Mouse (Mus musculus): ENCODE measurements at regions not wholly inside any gene's neighbourhood (a gene's known extent, or its start where the extent isn't known, plus 50 kb on each side); places are given as distances from the start of the nearest gene placed in this dataset.

DNA sequence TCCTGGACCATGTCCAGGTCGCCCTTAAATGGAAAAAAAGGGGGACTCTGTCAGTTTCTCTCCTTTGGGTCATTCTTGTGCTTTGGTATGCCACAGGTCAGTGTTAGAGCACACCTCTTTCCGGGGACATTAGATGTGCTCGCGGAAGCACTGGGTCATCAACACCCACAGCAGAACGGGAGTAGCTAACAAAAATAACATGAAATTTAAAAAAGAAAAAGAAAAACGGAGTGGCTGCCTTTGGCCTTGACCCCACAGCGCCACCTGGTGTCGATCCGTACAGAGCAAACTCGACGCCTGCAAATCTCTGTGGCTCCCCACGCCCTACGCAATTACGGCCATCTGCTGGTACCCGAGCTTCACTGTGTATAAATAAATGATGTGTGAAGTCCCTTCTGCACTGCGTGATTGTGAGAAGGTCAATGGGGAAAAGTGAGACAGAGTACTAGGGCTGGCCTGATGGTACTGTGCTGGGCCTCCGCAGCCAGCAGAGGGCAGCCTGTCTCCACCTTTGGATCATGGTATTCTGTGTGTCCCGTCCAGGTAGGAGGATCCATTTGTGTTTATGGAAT lies 99.0 kb upstream of the Slc7a12 start:
- Histone ChIP-seq H3K9ac (replicated peaks; ENCODE audit: low read length) (no peak overlapping the region), H3K27me3 (ENCODE audit: control insufficient read depth, insufficient read depth, low read length) (no peaks in the 10 kb centered on the region), H3K36me3 (replicated peaks; ENCODE audit: control insufficient read depth, insufficient read depth, low read depth, low read length) (no peaks in the 10 kb centered on the region), H3K4me3 (ENCODE audit: low read depth, low read length) (no peak overlapping the region), H3K4me2 (ENCODE audit: low read depth, low read length) (peak overlapping the region; percentile 25), H3K4me1 (ENCODE audit: control insufficient read depth, insufficient read depth, low read length) (no peaks in the 10 kb centered on the region), H3K9me3 (replicated peaks; ENCODE audit: control insufficient read depth, low read length) (no peaks in the 10 kb centered on the region), H3K27ac (replicated peaks; ENCODE audit: low read depth, low read length) (no peak overlapping the region)
- 12% methylated on average over 18 of the region's 18 CpGs for WGBS
- peak; percentile 97 for ATAC-seq (replicated peaks; ENCODE audit: insufficient number of reproducible peaks, low FRiP score, low TSS enrichment, low read depth)
- peak; percentile 69 for DNase-seq (ENCODE audit: low spot score)

DNA sequence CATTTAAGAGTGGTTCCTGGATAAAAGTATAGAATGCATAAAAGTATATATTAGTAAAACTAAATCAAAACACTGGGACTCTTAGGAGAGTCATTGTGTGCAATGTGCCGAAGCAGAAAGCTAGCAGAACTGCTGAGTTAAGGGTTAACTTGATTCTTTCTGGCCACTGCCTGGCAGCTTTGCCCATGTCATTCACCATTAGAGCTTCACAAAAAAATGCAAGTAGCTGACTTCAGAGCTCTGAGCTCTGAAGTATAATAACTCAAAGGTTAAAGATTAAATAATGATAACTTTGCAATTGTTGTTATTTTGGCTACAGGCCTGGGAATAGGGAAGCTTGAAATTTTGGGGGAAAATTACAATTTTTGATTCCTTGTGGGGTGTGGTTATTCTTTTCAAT lies 89.8 kb upstream of the Slc7a12 start:
- Histone ChIP-seq H3K4me3 (ENCODE audit: low read depth, low read length) (no peak overlapping the region), H3K4me2 (ENCODE audit: low read depth, low read length) (no peak overlapping the region), H3K27me3 (ENCODE audit: control insufficient read depth, insufficient read depth, low read length) (no peaks in the 10 kb centered on the region), H3K27ac (replicated peaks; ENCODE audit: low read depth, low read length) (no peak overlapping the region), H3K9ac (replicated peaks; ENCODE audit: low read length) (no peak overlapping the region), H3K4me1 (ENCODE audit: control insufficient read depth, insufficient read depth, low read length) (no peaks in the 10 kb centered on the region), H3K36me3 (replicated peaks; ENCODE audit: control insufficient read depth, insufficient read depth, low read depth, low read length) (no peaks in the 10 kb centered on the region), H3K9me3 (replicated peaks; ENCODE audit: control insufficient read depth, low read length) (no peaks in the 10 kb centered on the region)
- no peak for DNase-seq (ENCODE audit: low spot score)
- WGBS: 90% methylated on average over 1 of the region's 1 CpGs
- ATAC-seq (replicated peaks; ENCODE audit: insufficient number of reproducible peaks, low FRiP score, low TSS enrichment, low read depth): no peak

DNA sequence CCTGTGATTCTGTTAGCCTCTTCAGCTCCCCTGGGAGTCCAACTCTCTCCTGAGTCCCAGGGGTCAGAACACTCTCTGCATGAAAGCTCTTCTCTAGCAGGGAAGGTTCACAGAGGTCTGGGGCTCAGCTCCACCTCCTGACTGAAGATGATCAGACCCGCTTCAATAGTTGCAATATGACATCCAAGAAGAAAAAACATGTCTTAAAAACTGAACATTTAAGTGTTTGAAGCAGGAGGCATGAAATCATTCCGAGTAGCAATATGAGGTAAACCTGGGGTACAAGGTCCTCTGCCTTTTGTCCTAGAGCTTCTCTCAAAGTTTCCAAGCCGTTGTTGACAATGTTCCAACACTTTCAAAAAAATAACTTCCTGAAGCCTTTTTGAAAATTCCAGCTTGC lies 81.8 kb upstream of the Slc7a12 start:
- WGBS: 88% methylated on average over 3 of the region's 3 CpGs
- no peak for ATAC-seq (replicated peaks; ENCODE audit: insufficient number of reproducible peaks, low FRiP score, low TSS enrichment, low read depth)
- no peak overlapping the region for H3K27ac ChIP-seq (replicated peaks; ENCODE audit: low read depth, low read length)
- H3K27me3 ChIP-seq (ENCODE audit: control insufficient read depth, insufficient read depth, low read length): no peaks in the 10 kb centered on the region
- H3K36me3 ChIP-seq (replicated peaks; ENCODE audit: control insufficient read depth, insufficient read depth, low read depth, low read length): no peaks in the 10 kb centered on the region
- no peak overlapping the region for H3K9ac ChIP-seq (replicated peaks; ENCODE audit: low read length)
- no peak for DNase-seq (ENCODE audit: low spot score)
- H3K4me1 ChIP-seq (ENCODE audit: control insufficient read depth, insufficient read depth, low read length): no peaks in the 10 kb centered on the region
- H3K4me3 ChIP-seq (ENCODE audit: low read depth, low read length): no peak overlapping the region
- H3K9me3 ChIP-seq (replicated peaks; ENCODE audit: control insufficient read depth, low read length): no peaks in the 10 kb centered on the region
- H3K4me2 ChIP-seq (ENCODE audit: low read depth, low read length): no peak overlapping the region

DNA sequence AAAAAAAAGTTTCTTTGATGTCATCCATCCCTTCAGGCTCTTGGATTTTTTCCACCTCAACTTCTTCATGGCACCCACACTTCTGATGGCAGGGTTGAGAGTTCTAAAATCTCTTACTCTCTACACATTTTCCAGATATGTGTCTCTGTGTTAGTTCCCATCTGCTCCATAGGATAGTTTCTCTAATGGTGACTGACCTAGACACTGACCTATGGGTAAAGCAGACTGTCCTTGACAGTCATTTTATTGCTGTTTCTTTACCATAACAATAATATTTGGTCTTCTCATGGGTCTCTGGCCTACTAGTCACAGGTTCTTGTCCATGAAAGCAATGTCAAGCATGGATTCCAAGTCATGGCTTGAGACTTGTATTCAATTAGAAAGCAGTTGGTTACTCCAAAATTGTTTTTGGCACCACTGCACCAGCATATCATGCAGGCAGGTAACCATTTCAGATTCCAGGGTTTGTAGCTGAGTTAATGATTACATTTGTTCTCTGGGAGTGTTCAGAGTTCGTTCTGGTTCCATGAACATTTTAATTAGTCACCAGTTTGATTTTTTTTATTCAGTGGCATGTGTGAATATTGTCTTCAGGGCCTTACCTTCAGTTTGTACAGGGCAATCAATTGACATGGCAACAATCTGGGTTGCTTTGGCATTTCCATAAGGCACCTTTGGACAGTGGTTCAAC lies 71.9 kb upstream of the Slc7a12 start:
- H3K27me3 ChIP-seq (ENCODE audit: control insufficient read depth, insufficient read depth, low read length): no peaks in the 10 kb centered on the region
- H3K27ac ChIP-seq (replicated peaks; ENCODE audit: low read depth, low read length): no peak overlapping the region
- no peaks in the 10 kb centered on the region for H3K4me1 ChIP-seq (ENCODE audit: control insufficient read depth, insufficient read depth, low read length)
- no peaks in the 10 kb centered on the region for H3K36me3 ChIP-seq (replicated peaks; ENCODE audit: control insufficient read depth, insufficient read depth, low read depth, low read length)
- H3K9me3 ChIP-seq (replicated peaks; ENCODE audit: control insufficient read depth, low read length): no peaks in the 10 kb centered on the region
- H3K9ac ChIP-seq (replicated peaks; ENCODE audit: low read length): no peak overlapping the region
- no peak overlapping the region for H3K4me2 ChIP-seq (ENCODE audit: low read depth, low read length)
- no peak for ATAC-seq (replicated peaks; ENCODE audit: insufficient number of reproducible peaks, low FRiP score, low TSS enrichment, low read depth)
- no peak for DNase-seq (ENCODE audit: low spot score)
- H3K4me3 ChIP-seq (ENCODE audit: low read depth, low read length): no peak overlapping the region
- 81% methylated on average over 1 of the region's 1 CpGs for WGBS

Data from embryonic facial prominence, embryonic 11.5 days (tissue).